Mouse (Mus musculus) heart, embryonic 10.5 days (tissue): ENCODE measurements around the gene Tmem106c. TPM values are rescaled to one million over a fixed set of nuclear protein-coding genes. Genes with fewer than 3 reads are reported as not detected.

ENCODE experiments used
- DNase-seq: peaks from one replicate; pipeline ENCODE4 v3.0.0-alpha.2; 2017; ENCODE audit warnings: low spot score
- H3K27ac ChIP-seq: fragments of 300-500 bp; sonication (generic); 2 replicates; pipeline ENCODE4 v1.5.1; 2016; ENCODE audit warnings: mild to moderate bottlenecking
- H3K27me3 ChIP-seq: fragments of 300-500 bp; sonication (generic); 2 replicates; pipeline ENCODE4 v1.6.1; 2016; ENCODE audit warnings: mild to moderate bottlenecking; ENCODE audit not compliant: poor library complexity, insufficient read depth, severe bottlenecking
- H3K36me3 ChIP-seq: fragments of 300-500 bp; sonication (generic); 2 replicates; pipeline ENCODE4 v1.6.1; 2016; ENCODE audit warnings: mild to moderate bottlenecking, moderate library complexity
- H3K4me1 ChIP-seq: fragments of 300-500 bp; sonication (generic); 2 replicates; pipeline ENCODE4 v1.6.1; 2016; ENCODE audit warnings: mild to moderate bottlenecking
- H3K4me3 ChIP-seq: fragments of 300-500 bp; sonication (generic); 2 replicates; pipeline ENCODE4 v1.5.1; 2016; ENCODE audit warnings: mild to moderate bottlenecking, moderate library complexity
- H3K9me3 ChIP-seq: fragments of 300-500 bp; sonication (generic); 2 replicates; pipeline ENCODE4 v1.6.1; 2016; ENCODE audit warnings: mild to moderate bottlenecking, moderate library complexity
- WGBS: fragments of 180-500 bp; shearing (Covaris S2); methylation state at CpG from one replicate; pipeline ENCODE4 v1.1.7; 2016; 5-methylcytosine and 5-hydroxymethylcytosine counted together
- polyA plus RNA-seq: library from polyadenylated mRNA; unstranded; fragments of >200 nt; fragmentation: Nextera tagmentation; extraction: Ambion mirVana; gene quantifications from 2 replicates; pipeline ENCODE4 v1.2.1, GENCODE M21; 2016

Gene Tmem106c
- polyA plus RNA-seq, 1 experiment from 2014 or later: 32.0 TPM

GRCm38 (mm10) chr15:97992027-97992711 lies 28.2 kb downstream of the Tmem106c start:
- Histone ChIP-seq H3K36me3 (peaks cover 58% of the 10 kb centered on the region), H3K27me3 (0 out of 2 replicates have a peak, but pooled peaks cover 4% of the 10 kb centered on the region), H3K27ac (peak overlapping the region; percentile 91), H3K9me3 (no peaks in the 10 kb centered on the region), H3K4me3 (no peak overlapping the region; the same call in 1 of the 2 replicates), H3K4me1 (peaks cover 50% of the 10 kb centered on the region)
- DNase-seq: no peak
- 41% methylated on average over 13 of the region's 13 CpGs for WGBS

GRCm38 (mm10) chr15:97992712-97993286 lies 28.8 kb downstream of the Tmem106c start:
- H3K27me3 ChIP-seq: peaks cover 8% of the 10 kb centered on the region; the same call in 1 of the 2 replicates
- peaks cover 50% of the 10 kb centered on the region for H3K4me1 ChIP-seq
- H3K36me3 ChIP-seq: peaks cover 57% of the 10 kb centered on the region
- WGBS: 14% methylated on average over 18 of the region's 18 CpGs
- peak; percentile 96 for DNase-seq
- H3K4me3 ChIP-seq: peak overlapping the region; percentile 39
- peak overlapping the region; percentile 91 for H3K27ac ChIP-seq
- no peaks in the 10 kb centered on the region for H3K9me3 ChIP-seq

GRCm38 (mm10) chr15:97996716-97997256 lies 32.8 kb downstream of the Tmem106c start:
- Histone ChIP-seq H3K27me3 (peaks cover 47% of the 10 kb centered on the region), H3K27ac (no peak overlapping the region), H3K4me1 (peaks cover 46% of the 10 kb centered on the region), H3K9me3 (no peaks in the 10 kb centered on the region), H3K36me3 (peaks cover 51% of the 10 kb centered on the region), H3K4me3 (no peak overlapping the region)
- WGBS: 80% methylated on average over 13 of the region's 13 CpGs
- no peak for DNase-seq

- no peak for DNase-seq
- Histone ChIP-seq H3K36me3 (peaks cover 51% of the 10 kb centered on the region), H3K27ac (peak overlapping the region; percentile 47), H3K4me3 (peak overlapping the region; percentile 5; the same call in 1 of the 2 replicates), H3K27me3 (peaks cover 59% of the 10 kb centered on the region), H3K9me3 (no peaks in the 10 kb centered on the region), H3K4me1 (peaks cover 53% of the 10 kb centered on the region)
- 36% methylated on average over 13 of the region's 13 CpGs for WGBS
Observed at GRCm38 (mm10) chr15:97999546-97999945, 35.5 kb downstream of the Tmem106c start.

DNA sequence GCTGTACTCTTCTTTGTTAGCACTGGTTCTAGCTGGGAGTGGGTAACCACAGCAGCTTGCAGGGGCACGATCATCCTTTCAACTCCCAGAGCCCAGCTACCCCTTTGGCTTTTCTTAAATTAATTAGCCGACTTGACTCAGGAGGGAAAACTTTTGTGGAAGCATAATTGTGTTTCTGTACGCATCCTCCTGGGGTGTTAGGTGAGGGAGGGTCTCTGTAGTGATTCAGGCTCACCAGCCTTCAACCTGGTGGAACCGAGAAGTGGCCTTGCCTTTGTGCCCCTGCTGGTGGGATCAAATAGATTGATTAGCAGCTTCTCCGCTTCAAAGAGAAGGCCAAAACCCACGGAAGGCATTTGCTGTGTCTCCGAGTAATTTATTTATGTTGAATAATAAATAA lies 36.0 kb downstream of the Tmem106c start:
- DNase-seq: no peak
- Histone ChIP-seq H3K27me3 (peaks cover 63% of the 10 kb centered on the region), H3K36me3 (peaks cover 46% of the 10 kb centered on the region), H3K9me3 (no peaks in the 10 kb centered on the region), H3K4me3 (peak overlapping the region; percentile 5; the same call in 1 of the 2 replicates), H3K4me1 (peaks cover 57% of the 10 kb centered on the region), H3K27ac (peak overlapping the region; percentile 47)
- WGBS: 12% methylated on average over 7 of the region's 7 CpGs

DNA sequence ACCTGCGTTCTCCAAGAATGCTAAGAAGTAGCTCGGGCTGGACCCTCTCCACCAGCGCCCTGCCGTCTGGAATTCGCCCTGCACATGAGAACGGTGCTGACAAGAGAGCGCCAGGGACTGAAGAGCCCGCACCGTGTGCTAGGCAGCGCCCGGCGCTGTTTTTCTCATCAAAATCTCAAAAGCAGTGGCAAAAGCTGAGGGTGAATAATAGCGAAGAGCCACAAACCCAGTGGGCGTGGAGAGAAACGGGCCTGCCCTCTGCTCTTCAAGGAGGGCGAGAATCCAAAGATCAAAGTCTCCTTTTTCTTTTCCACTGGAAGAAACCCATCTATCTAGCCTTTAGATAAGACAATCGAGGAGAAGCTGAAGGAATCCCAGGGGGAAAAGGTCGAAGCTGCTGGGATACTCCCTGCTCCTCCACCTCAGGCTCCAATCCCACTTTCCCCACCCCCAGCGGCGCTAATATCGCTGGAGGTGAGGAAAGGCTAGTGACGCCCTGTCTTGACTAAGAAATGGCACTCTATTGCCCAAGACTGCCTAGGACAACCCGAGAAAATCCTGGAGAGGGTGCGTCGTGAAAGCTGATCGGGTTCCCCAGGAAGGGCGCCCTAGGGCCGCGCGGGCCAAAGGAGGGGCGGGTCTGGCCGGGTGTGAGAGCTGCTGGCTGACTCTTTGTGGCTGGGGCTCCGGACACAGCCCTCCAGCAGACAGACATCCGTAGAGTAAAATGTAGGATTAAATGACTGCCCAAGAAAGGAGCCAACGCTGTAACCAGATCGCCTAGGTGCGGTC lies 37.5 kb downstream of the Tmem106c start:
- Histone ChIP-seq H3K27ac (peak overlapping the region; percentile 90), H3K9me3 (no peaks in the 10 kb centered on the region), H3K27me3 (peaks cover 70% of the 10 kb centered on the region), H3K4me3 (peak overlapping the region; percentile 72), H3K4me1 (peaks cover 66% of the 10 kb centered on the region), H3K36me3 (peaks cover 31% of the 10 kb centered on the region)
- WGBS: under 1% methylated on average over 37 of the region's 37 CpGs
- peak; percentile 85 for DNase-seq

- Histone ChIP-seq H3K9me3 (no peaks in the 10 kb centered on the region), H3K36me3 (peaks cover 23% of the 10 kb centered on the region), H3K27ac (peak overlapping the region; percentile 90), H3K4me3 (peak overlapping the region; percentile 72), H3K27me3 (peaks cover 70% of the 10 kb centered on the region), H3K4me1 (peaks cover 66% of the 10 kb centered on the region)
- WGBS: 1% methylated on average over 41 of the region's 42 CpGs
- DNase-seq: no peak
Observed at GRCm38 (mm10) chr15:98002113-98002990, 38.4 kb downstream of the Tmem106c start.

DNA sequence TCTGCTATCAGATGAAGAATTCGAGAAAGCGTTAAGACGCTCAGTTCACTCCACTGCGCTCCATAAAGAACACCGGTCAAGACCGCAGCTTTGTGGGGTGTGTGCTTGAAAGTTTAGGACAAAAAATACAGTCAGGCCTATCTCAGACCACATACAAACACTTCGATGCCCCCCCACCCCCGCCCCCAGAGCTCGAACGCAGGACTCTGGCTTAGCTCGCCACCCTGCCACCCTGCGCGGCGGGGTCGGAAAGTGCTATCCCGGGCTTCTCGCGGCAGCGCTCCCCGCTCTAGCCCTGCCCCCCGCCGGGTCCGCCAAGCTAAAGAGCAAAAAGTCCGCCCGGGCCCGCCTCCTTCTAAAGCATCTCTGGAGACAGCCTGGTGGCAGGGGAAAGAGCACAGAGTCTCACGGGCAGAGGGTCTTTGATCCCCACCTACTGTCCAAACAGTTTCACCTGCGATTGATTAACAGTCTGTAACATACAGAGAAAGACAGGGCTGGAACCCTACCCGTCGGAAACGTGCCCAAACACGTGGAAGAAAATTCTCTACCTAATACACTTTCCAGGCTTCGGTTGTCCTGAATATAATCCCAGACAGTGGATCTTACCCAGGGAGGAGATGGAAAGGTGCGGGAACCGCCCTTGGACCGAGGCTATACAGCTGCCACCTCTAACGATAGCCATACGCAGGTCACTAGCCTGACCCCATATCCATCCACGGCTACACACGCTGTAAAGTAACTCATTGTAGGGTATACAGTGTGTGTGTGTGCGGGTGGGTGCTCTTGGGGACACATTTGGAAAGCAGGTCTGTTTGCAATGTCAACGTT lies 39.2 kb downstream of the Tmem106c start:
- H3K4me3 ChIP-seq: peak overlapping the region; percentile 72
- DNase-seq: no peak
- under 1% methylated on average over 42 of the region's 42 CpGs for WGBS
- H3K27ac ChIP-seq: peak overlapping the region; percentile 90
- no peaks in the 10 kb centered on the region for H3K9me3 ChIP-seq
- H3K36me3 ChIP-seq: peaks cover 15% of the 10 kb centered on the region
- H3K4me1 ChIP-seq: peaks cover 72% of the 10 kb centered on the region
- H3K27me3 ChIP-seq: peaks cover 62% of the 10 kb centered on the region

GRCm38 (mm10) chr15:98003822-98004739 lies 40.1 kb downstream of the Tmem106c start, which contains the start of gene Col2a1:
Gene Col2a1, minus strand, starts transcription at chr15:98004695.
- Histone ChIP-seq H3K4me1 (peaks cover 81% of the 10 kb centered on the region), H3K27me3 (peaks cover 54% of the 10 kb centered on the region), H3K4me3 (peak within 1 kb of the TSS; percentile 72), H3K36me3 (0 out of 2 replicates have a peak, but pooled peaks cover 7% of the 10 kb centered on the region), H3K27ac (peak within 1 kb of the TSS; percentile 90), H3K9me3 (no peaks in the 10 kb centered on the region)
- under 1% methylated on average over 59 of the region's 59 CpGs for WGBS
- DNase-seq: no peak

DNA sequence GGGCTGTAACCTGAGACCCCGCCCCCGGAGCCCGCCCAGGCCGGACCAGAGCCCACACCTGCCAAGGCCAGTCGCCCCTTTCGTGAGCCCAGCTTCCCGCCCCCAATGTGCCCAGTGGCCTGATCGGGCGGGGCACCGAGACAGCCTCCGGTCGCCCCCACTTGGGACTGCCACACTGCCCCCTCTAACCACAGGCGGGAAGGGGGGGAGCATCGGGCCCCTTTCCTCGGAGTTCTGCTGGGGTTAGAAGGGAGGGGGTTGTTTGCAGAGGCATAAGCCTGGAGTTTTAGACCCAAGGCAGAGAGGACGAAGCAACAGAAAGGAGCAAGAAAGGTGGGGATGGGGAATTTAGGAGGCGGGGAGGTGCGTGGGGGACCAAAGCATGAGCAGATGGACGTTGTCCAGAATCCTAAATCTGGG lies 40.8 kb downstream of the Tmem106c start:
- Histone ChIP-seq H3K9me3 (no peaks in the 10 kb centered on the region), H3K4me1 (peaks cover 79% of the 10 kb centered on the region), H3K27me3 (peaks cover 47% of the 10 kb centered on the region), H3K36me3 (0 out of 2 replicates have a peak, but pooled peaks cover under 1% of the 10 kb centered on the region), H3K27ac (peak overlapping the region; percentile 90), H3K4me3 (peak overlapping the region; percentile 72)
- DNase-seq: no peak
- WGBS: 2% methylated on average over 19 of the region's 19 CpGs
